Mouse (Mus musculus) c-Kit-negative CD71-positive TER-119-positive erythroid progenitor cells, embryonic 14.5 days (primary cell): ENCODE results near the gene Twsg1.
A peak's percentile ranks its signal among the peaks of the same experiment; 100 is the strongest.

Experiments used
- DNase-seq: peaks from one replicate; pipeline ENCODE4 v3.0.0-alpha.2; 2013; ENCODE audit warnings: low read depth, low spot score

Twsg1 gene

GRCm38 (mm10) chr17:65933741-65934140, 17.3 kb downstream of the Twsg1 start:
- no peak for DNase-seq

- no peak for DNase-seq
Measured at GRCm38 (mm10) chr17:65931525-65931924, 19.5 kb downstream of the Twsg1 start.

GRCm38 (mm10) chr17:65930960-65931359, 20.1 kb downstream of the Twsg1 start:
- no peak for DNase-seq

GRCm38 (mm10) chr17:65930158-65930826, 20.7 kb downstream of the Twsg1 start:
- DNase-seq, result no peak

- DNase-seq, result no peak
Measured at GRCm38 (mm10) chr17:65929319-65929978, 21.6 kb downstream of the Twsg1 start.

- no peak for DNase-seq
Measured at GRCm38 (mm10) chr17:65927077-65927476, 23.9 kb downstream of the Twsg1 start.

- no peak for DNase-seq
Measured at GRCm38 (mm10) chr17:65924218-65924617, 26.8 kb downstream of the Twsg1 start.

- DNase-seq, result no peak
Measured at GRCm38 (mm10) chr17:65921975-65922374, 29.1 kb downstream of the Twsg1 start.

- peak; percentile 15 for DNase-seq
Measured at GRCm38 (mm10) chr17:65919235-65919634, 31.8 kb downstream of the Twsg1 start.

GRCm38 (mm10) chr17:65916135-65916668, 34.8 kb downstream of the Twsg1 start:
- no peak for DNase-seq

- DNase-seq, result no peak
Measured at GRCm38 (mm10) chr17:65914083-65914482, 36.9 kb downstream of the Twsg1 start.

GRCm38 (mm10) chr17:65912202-65912601, 38.8 kb downstream of the Twsg1 start:
- DNase-seq, result no peak

- DNase-seq, result no peak
Measured at GRCm38 (mm10) chr17:65911285-65912069, 39.5 kb downstream of the Twsg1 start.

GRCm38 (mm10) chr17:65908270-65908669, 42.8 kb downstream of the Twsg1 start:
- no peak for DNase-seq

GRCm38 (mm10) chr17:65906895-65907401, 44.1 kb downstream of the Twsg1 start:
- no peak for DNase-seq

GRCm38 (mm10) chr17:65906313-65906894, 44.6 kb downstream of the Twsg1 start:
- DNase-seq, result no peak

GRCm38 (mm10) chr17:65905241-65905640, 45.8 kb downstream of the Twsg1 start:
- no peak for DNase-seq

GRCm38 (mm10) chr17:65903826-65904225, 47.2 kb downstream of the Twsg1 start:
- no peak for DNase-seq

- DNase-seq, result no peak
Measured at GRCm38 (mm10) chr17:65903011-65903410, 48.0 kb downstream of the Twsg1 start.

GRCm38 (mm10) chr17:65902281-65902680, 48.7 kb downstream of the Twsg1 start:
- no peak for DNase-seq

- no peak for DNase-seq
Measured at GRCm38 (mm10) chr17:65896016-65896415, 55.0 kb downstream of the Twsg1 start.

- DNase-seq, result no peak
Measured at GRCm38 (mm10) chr17:65889476-65889875, 61.5 kb downstream of the Twsg1 start.
